Mouse (Mus musculus) embryo, embryonic 9.5 days (tissue): ENCODE results near the gene Ptpn22.

Source experiments
- DNase-seq: peaks from one replicate; pipeline ENCODE4 v3.0.0-alpha.2; 2017; ENCODE audit errors: extremely low spot score

Gene Ptpn22

GRCm38 (mm10) chr3:103857977-103858563, 1.5 kb upstream of the Ptpn22 start:
- DNase-seq = no peak

- no peak for DNase-seq
Measured at GRCm38 (mm10) chr3:103859851-103860391, 326 bp downstream of the Ptpn22 start.

GRCm38 (mm10) chr3:103862721-103863220, 3.2 kb downstream of the Ptpn22 start:
- no peak for DNase-seq

- DNase-seq = no peak
Measured at GRCm38 (mm10) chr3:103864200-103864599, 4.6 kb downstream of the Ptpn22 start.

- no peak for DNase-seq
Measured at GRCm38 (mm10) chr3:103867424-103867971, 7.9 kb downstream of the Ptpn22 start.

- DNase-seq = no peak
Measured at GRCm38 (mm10) chr3:103868008-103868407, 8.4 kb downstream of the Ptpn22 start.

- DNase-seq = no peak
Measured at GRCm38 (mm10) chr3:103872663-103873098, 13.1 kb downstream of the Ptpn22 start.

GRCm38 (mm10) chr3:103874329-103874728, 14.7 kb downstream of the Ptpn22 start:
- DNase-seq = no peak

GRCm38 (mm10) chr3:103885946-103886345, 26.4 kb downstream of the Ptpn22 start:
- DNase-seq = no peak

- peak; percentile 33 for DNase-seq
Measured at GRCm38 (mm10) chr3:103887581-103887980, 28.0 kb downstream of the Ptpn22 start.

GRCm38 (mm10) chr3:103893374-103893773, 33.8 kb downstream of the Ptpn22 start:
- no peak for DNase-seq

- DNase-seq = no peak
Measured at GRCm38 (mm10) chr3:103904705-103905104, 45.1 kb downstream of the Ptpn22 start.

GRCm38 (mm10) chr3:103907335-103908030, 47.9 kb downstream of the Ptpn22 start:
- DNase-seq = no peak

- DNase-seq = no peak
Measured at GRCm38 (mm10) chr3:103908781-103909180, 49.2 kb downstream of the Ptpn22 start.

GRCm38 (mm10) chr3:103913451-103913961, 53.9 kb downstream of the Ptpn22 start:
- no peak for DNase-seq

- peak; percentile 96 for DNase-seq
Measured at GRCm38 (mm10) chr3:103914010-103914669, 54.5 kb downstream of the Ptpn22 start, which contains the start of gene Rsbn1. Gene Rsbn1, plus strand, starts transcription at chr3:103914120.

GRCm38 (mm10) chr3:103914732-103915508, 55.3 kb downstream of the Ptpn22 start:
- peak; percentile 69 for DNase-seq

GRCm38 (mm10) chr3:103915509-103915896, 55.9 kb downstream of the Ptpn22 start:
- no peak for DNase-seq

GRCm38 (mm10) chr3:103916205-103916838, 56.7 kb downstream of the Ptpn22 start:
- DNase-seq = no peak

- DNase-seq = no peak
Measured at GRCm38 (mm10) chr3:103916839-103917237, 57.2 kb downstream of the Ptpn22 start.

GRCm38 (mm10) chr3:103920094-103920493, 60.5 kb downstream of the Ptpn22 start:
- no peak for DNase-seq
